Mouse (Mus musculus) kidney, embryonic 14.5 days (tissue): ENCODE measurements around the gene Cdc45. TPM values are rescaled to one million over a fixed set of nuclear protein-coding genes. Genes with fewer than 3 reads are reported as not detected.

Source experiments
- ATAC-seq: fragments of 200-750 bp; cut with Nextera tagmentation; 2 replicates; pipeline ENCODE4 v1.8.0; 2017; ENCODE audit warnings: moderate number of reproducible peaks, mild to moderate bottlenecking, moderate TSS enrichment, moderate library complexity; ENCODE audit not compliant: low FRiP score, low TSS enrichment
- H3K27ac ChIP-seq: fragments of 300-500 bp; sonication (generic); 2 replicates; pipeline ENCODE4 v1.5.1; 2014; ENCODE audit warnings: low read depth, mild to moderate bottlenecking, low read length, moderate library complexity, mixed read lengths
- H3K27me3 ChIP-seq: fragments of 300-500 bp; sonication (generic); 2 replicates; pipeline ENCODE4 v1.6.1; 2014; ENCODE audit warnings: mild to moderate bottlenecking, low read length; ENCODE audit not compliant: control insufficient read depth, insufficient read depth
- H3K36me3 ChIP-seq: fragments of 300-500 bp; sonication (generic); 2 replicates; pipeline ENCODE4 v1.6.1; 2014; ENCODE audit warnings: low read length, mixed read lengths; ENCODE audit not compliant: control insufficient read depth, insufficient read depth
- H3K4me1 ChIP-seq: fragments of 300-500 bp; sonication (generic); 2 replicates; pipeline ENCODE4 v1.6.1; 2014; ENCODE audit warnings: low read length, mixed read lengths; ENCODE audit not compliant: control insufficient read depth, insufficient read depth
- H3K4me2 ChIP-seq: fragments of 300-500 bp; sonication (generic); replicated peaks from 2 replicates; pipeline ENCODE4 v1.6.1; 2014; ENCODE audit warnings: low read depth, mild to moderate bottlenecking, low read length
- H3K4me3 ChIP-seq: fragments of 300-500 bp; sonication (generic); 2 replicates; pipeline ENCODE4 v1.5.1; 2014; ENCODE audit warnings: mild to moderate bottlenecking, low read length
- H3K9ac ChIP-seq: fragments of 300-500 bp; sonication (generic); 2 replicates; pipeline ENCODE4 v1.6.1; 2014; ENCODE audit warnings: low read depth, mild to moderate bottlenecking, low read length, moderate library complexity
- H3K9me3 ChIP-seq: fragments of 300-500 bp; sonication (generic); 2 replicates; pipeline ENCODE4 v1.6.1; 2016; ENCODE audit warnings: low read length; ENCODE audit not compliant: control insufficient read depth
- WGBS: fragments of 180-500 bp; shearing (Covaris S2); extraction: QIAGEN DNeasy Blood & Tissue Kit; methylation state at CpG from one replicate; pipeline ENCODE4 v1.1.7; 2014; 5-methylcytosine and 5-hydroxymethylcytosine counted together
- polyA plus RNA-seq: library from polyadenylated mRNA; unstranded; fragments of >200 nt; fragmentation: Nextera tagmentation; extraction: Ambion mirVana; gene quantifications from 2 replicates; pipeline ENCODE4 v1.2.1, GENCODE M21; 2014

The Cdc45 gene
- polyA plus RNA-seq, 1 experiment from 2014 or later = 63.0 TPM

GRCm38 (mm10) chr16:18833486-18833885 lies 21.7 kb upstream of the Cdc45 start:
- 74% methylated on average over 2 of the region's 2 CpGs for WGBS
- H3K4me3 ChIP-seq = no peak overlapping the region
- H3K9me3 ChIP-seq = no peaks in the 10 kb centered on the region
- H3K4me2 ChIP-seq = no peak overlapping the region
- no peak overlapping the region for H3K9ac ChIP-seq
- no peak for ATAC-seq
- peaks cover 65% of the 10 kb centered on the region for H3K36me3 ChIP-seq
- H3K27me3 ChIP-seq = no peaks in the 10 kb centered on the region
- no peak overlapping the region for H3K27ac ChIP-seq
- no peaks in the 10 kb centered on the region for H3K4me1 ChIP-seq

- 92% methylated on average over 6 of the region's 6 CpGs for WGBS
- Histone ChIP-seq H3K9ac (no peak overlapping the region), H3K27ac (no peak overlapping the region), H3K4me1 (no peaks in the 10 kb centered on the region), H3K4me2 (no peak overlapping the region), H3K9me3 (no peaks in the 10 kb centered on the region), H3K4me3 (no peak overlapping the region), H3K36me3 (peaks cover 93% of the 10 kb centered on the region), H3K27me3 (no peaks in the 10 kb centered on the region)
- no peak for ATAC-seq
Measured at GRCm38 (mm10) chr16:18829102-18829501, 17.3 kb upstream of the Cdc45 start.

- Histone ChIP-seq H3K4me2 (no peak overlapping the region), H3K4me3 (no peak overlapping the region), H3K4me1 (no peaks in the 10 kb centered on the region), H3K9me3 (no peaks in the 10 kb centered on the region), H3K27me3 (no peaks in the 10 kb centered on the region), H3K9ac (no peak overlapping the region), H3K27ac (no peak overlapping the region), H3K36me3 (peaks cover 92% of the 10 kb centered on the region)
- no peak for ATAC-seq
- 95% methylated on average over 3 of the region's 3 CpGs for WGBS
Measured at GRCm38 (mm10) chr16:18828630-18829029, 16.8 kb upstream of the Cdc45 start.

GRCm38 (mm10) chr16:18822925-18823324 lies 11.1 kb upstream of the Cdc45 start:
- no peaks in the 10 kb centered on the region for H3K9me3 ChIP-seq
- WGBS = 87% methylated on average over 4 of the region's 4 CpGs
- no peaks in the 10 kb centered on the region for H3K4me1 ChIP-seq
- H3K27me3 ChIP-seq = no peaks in the 10 kb centered on the region
- no peak overlapping the region for H3K4me2 ChIP-seq
- no peak overlapping the region for H3K4me3 ChIP-seq
- no peak overlapping the region for H3K9ac ChIP-seq
- no peak overlapping the region for H3K27ac ChIP-seq
- peaks cover 93% of the 10 kb centered on the region for H3K36me3 ChIP-seq
- ATAC-seq = no peak

GRCm38 (mm10) chr16:18822356-18822755 lies 10.6 kb upstream of the Cdc45 start:
- peaks cover 93% of the 10 kb centered on the region for H3K36me3 ChIP-seq
- H3K27me3 ChIP-seq = no peaks in the 10 kb centered on the region
- H3K9ac ChIP-seq = no peak overlapping the region
- H3K4me2 ChIP-seq = no peak overlapping the region
- no peaks in the 10 kb centered on the region for H3K9me3 ChIP-seq
- ATAC-seq = no peak
- H3K27ac ChIP-seq = no peak overlapping the region
- 77% methylated on average over 1 of the region's 1 CpGs for WGBS
- H3K4me3 ChIP-seq = no peak overlapping the region
- H3K4me1 ChIP-seq = no peaks in the 10 kb centered on the region

GRCm38 (mm10) chr16:18812385-18812910 lies 661 bp upstream of the Cdc45 start:
- H3K4me1 ChIP-seq = peaks cover 13% of the 10 kb centered on the region
- 1% methylated on average over 31 of the region's 31 CpGs for WGBS
- peak overlapping the region; percentile 85 for H3K4me3 ChIP-seq
- peak overlapping the region; percentile 64; the same call in 1 of the 2 replicates for H3K27ac ChIP-seq
- H3K4me2 ChIP-seq = peak overlapping the region; percentile 78
- H3K36me3 ChIP-seq = peaks cover 55% of the 10 kb centered on the region
- peak; percentile 41 for ATAC-seq
- H3K27me3 ChIP-seq = no peaks in the 10 kb centered on the region
- H3K9me3 ChIP-seq = no peaks in the 10 kb centered on the region
- H3K9ac ChIP-seq = peak overlapping the region; percentile 77

- WGBS = 7% methylated on average over 5 of the region's 5 CpGs
- Histone ChIP-seq H3K9ac (peak overlapping the region; percentile 68), H3K36me3 (peaks cover 55% of the 10 kb centered on the region), H3K27me3 (no peaks in the 10 kb centered on the region), H3K9me3 (no peaks in the 10 kb centered on the region), H3K4me1 (peaks cover 13% of the 10 kb centered on the region), H3K4me2 (peak overlapping the region; percentile 84), H3K4me3 (peak overlapping the region; percentile 85), H3K27ac (peak overlapping the region; percentile 51; the same call in 1 of the 2 replicates)
- peak; percentile 26 for ATAC-seq
Measured at GRCm38 (mm10) chr16:18811032-18811431, 755 bp downstream of the Cdc45 start.

- no peak overlapping the region for H3K27ac ChIP-seq
- no peak for ATAC-seq
- no peaks in the 10 kb centered on the region for H3K27me3 ChIP-seq
- WGBS = 95% methylated on average over 5 of the region's 5 CpGs
- no peak overlapping the region for H3K4me3 ChIP-seq
- no peak overlapping the region for H3K4me2 ChIP-seq
- H3K9me3 ChIP-seq = no peaks in the 10 kb centered on the region
- H3K4me1 ChIP-seq = peaks cover 13% of the 10 kb centered on the region
- H3K9ac ChIP-seq = no peak overlapping the region
- H3K36me3 ChIP-seq = peaks cover 54% of the 10 kb centered on the region
Measured at GRCm38 (mm10) chr16:18809001-18809400, 2.8 kb downstream of the Cdc45 start.

GRCm38 (mm10) chr16:18805746-18806145 lies 6.0 kb downstream of the Cdc45 start:
- WGBS = 95% methylated on average over 2 of the region's 2 CpGs
- no peak overlapping the region for H3K4me3 ChIP-seq
- no peaks in the 10 kb centered on the region for H3K9me3 ChIP-seq
- H3K4me1 ChIP-seq = peaks cover 2% of the 10 kb centered on the region
- no peak overlapping the region for H3K4me2 ChIP-seq
- no peak overlapping the region for H3K27ac ChIP-seq
- no peak for ATAC-seq
- no peak overlapping the region for H3K9ac ChIP-seq
- no peaks in the 10 kb centered on the region for H3K27me3 ChIP-seq
- H3K36me3 ChIP-seq = peaks cover 70% of the 10 kb centered on the region
